Mouse (Mus musculus): Measurements from ENCODE around the gene Xpnpep1.

Gene Xpnpep1

GRCm38 (mm10) chr19:53031957-53032371 is 8.1 kb downstream of the Xpnpep1 start:
- no peak for DNase-seq (ENCODE audit: low read depth, low spot score)

- no peak for DNase-seq (ENCODE audit: low read depth, low spot score)
These were observed 9.7 kb downstream of the Xpnpep1 start for GRCm38 (mm10) chr19:53030279-53030678.

DNA sequence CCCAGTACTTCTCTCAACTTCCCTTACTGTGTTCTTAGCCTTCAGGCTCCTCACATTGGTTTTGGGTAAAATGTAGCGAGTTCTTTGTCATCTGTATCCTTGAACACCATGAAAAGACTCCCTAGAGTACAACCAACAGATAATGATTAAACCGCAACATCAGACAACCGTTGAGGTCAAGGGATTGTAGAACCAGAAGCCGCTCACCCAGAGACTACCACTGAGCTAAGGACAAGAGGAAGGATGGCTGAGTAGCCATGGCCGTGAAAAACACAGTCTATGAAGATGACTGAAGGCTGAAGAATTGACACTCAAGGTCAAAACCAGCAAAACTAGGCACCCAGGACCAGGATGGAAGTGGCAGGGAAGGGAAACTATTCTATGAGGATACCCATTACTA is 10.3 kb downstream of the Xpnpep1 start:
- DNase-seq (ENCODE audit: low read depth, low spot score) = no peak

GRCm38 (mm10) chr19:53029045-53029444 is 11.0 kb downstream of the Xpnpep1 start:
- no peak for DNase-seq (ENCODE audit: low read depth, low spot score)

GRCm38 (mm10) chr19:53028216-53028615 is 11.8 kb downstream of the Xpnpep1 start:
- DNase-seq (ENCODE audit: low read depth, low spot score) = no peak

DNA sequence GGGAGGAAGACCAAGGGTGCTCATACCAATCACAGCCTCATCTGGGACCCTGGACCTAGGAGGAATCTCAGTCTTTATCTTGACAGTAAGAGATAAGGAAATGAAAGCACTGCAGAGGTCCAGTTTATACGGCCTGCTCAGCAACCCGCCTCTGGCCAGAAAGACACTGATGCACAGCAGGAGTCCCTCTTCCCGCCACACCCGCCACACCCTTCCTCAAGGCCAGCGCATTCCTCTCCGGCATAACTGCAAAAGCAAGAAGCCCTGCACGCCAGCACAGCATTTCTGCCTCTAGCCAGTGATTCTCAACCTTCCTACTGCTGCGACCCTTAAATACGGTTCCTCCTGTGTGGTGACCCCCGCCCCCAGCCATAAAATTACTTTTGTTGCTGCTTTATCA is 16.8 kb downstream of the Xpnpep1 start:
- DNase-seq (ENCODE audit: low read depth, low spot score) = no peak

DNA sequence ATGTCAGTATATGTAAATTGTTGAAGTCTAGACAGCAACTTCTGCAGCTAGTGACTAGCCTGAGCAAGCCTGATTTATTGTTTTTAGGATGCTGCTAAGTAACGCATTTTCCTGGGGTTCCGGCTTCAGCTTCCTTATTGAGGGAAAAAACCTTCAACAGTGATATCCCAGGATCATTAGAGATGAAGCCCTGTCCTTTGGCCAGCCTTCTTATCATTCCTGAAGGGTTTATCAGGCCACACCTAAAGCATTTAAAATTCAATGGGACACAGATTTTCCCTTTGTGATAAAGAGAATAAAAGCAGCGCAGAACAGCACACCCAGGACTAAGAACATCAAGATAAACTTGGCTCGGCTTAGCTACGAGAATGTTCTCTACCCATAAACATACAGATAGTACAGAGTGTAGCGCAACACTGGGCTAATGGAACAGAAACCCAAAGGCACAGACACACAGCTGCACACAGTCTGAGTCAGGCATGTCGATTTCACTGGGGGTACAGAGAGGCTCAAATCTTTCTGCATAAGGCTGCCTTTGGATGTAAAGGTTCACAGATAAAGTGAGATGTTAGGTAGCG is 17.9 kb downstream of the Xpnpep1 start:
- no peak for DNase-seq (ENCODE audit: low read depth, low spot score)

DNA sequence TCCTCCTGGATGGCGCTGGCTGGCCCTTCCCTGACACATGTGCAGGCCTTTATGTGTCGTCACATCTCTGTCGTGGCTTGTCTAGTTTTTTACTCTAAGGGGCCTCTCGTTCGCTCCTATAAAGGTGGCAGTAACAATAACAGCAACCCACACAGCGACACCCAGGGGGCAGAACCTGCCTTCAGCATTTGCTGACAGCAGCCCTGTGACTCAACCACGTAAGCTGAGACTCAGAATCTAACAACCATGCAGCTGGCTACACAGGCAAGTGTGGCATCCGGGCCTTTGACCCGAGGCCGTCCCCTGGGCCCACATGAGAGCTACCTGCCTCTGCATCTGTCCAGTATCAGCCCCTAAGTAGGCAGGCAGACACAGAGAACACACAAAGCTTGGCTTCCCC is 18.5 kb downstream of the Xpnpep1 start:
- no peak for DNase-seq (ENCODE audit: low read depth, low spot score)

DNA sequence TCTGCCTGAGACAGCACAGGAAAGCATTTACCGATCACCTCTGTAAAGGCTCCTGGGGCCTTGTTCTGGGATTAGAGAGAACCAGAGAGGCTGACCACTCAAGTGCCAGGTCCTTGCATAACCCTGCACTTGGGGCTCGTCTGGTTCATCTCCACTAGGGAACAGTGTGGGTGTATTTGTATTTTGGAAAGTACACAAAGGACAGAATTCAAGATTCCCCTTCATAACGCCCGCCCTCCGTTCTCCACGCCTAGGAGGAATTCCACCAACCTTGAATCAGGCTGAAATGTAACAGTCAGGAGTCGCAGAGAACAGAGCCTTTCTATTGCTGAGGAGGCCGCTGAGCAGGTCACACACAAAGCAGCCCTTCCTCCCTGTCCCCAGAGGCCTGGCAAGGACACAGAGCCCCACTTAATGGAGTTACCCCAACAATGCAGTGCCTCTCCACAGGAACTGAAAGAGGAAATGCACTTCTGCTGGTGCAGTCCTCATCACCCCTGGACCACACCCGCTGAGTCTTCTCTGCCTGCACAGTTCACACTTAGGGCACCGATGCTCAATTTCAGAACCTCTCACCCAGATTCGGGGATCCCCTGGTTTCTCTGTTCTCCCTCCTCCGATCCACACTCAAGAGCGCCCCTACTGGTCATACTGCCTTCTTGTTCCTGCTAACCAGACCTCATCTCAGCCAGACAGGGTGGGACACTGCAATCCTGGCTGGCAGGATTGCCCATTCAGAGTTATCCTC is 20.1 kb downstream of the Xpnpep1 start:
- DNase-seq (ENCODE audit: low read depth, low spot score) = no peak

DNA sequence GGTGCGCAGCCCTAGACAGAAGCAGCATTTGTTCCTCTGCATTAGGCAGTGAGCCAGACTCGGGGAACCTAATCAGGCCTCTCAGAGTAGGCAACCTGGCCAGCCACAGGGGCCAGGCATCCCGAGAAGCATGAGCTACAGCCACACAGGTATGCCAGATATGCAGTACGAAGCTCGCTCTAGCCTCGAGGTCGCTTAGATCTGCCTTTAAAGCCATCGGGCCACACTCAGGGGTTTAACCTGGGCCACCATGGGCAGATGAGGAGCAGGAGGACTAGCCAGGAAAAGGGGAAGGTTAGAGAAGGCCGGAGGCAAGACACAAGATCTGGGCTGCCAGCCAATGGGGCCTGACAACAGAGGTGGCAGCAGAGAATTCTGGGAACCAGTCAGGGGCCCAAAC is 22.1 kb downstream of the Xpnpep1 start:
- no peak for DNase-seq (ENCODE audit: low read depth, low spot score)

- no peak for DNase-seq (ENCODE audit: low read depth, low spot score)
These were observed 22.8 kb downstream of the Xpnpep1 start for GRCm38 (mm10) chr19:53017248-53017647.

DNA sequence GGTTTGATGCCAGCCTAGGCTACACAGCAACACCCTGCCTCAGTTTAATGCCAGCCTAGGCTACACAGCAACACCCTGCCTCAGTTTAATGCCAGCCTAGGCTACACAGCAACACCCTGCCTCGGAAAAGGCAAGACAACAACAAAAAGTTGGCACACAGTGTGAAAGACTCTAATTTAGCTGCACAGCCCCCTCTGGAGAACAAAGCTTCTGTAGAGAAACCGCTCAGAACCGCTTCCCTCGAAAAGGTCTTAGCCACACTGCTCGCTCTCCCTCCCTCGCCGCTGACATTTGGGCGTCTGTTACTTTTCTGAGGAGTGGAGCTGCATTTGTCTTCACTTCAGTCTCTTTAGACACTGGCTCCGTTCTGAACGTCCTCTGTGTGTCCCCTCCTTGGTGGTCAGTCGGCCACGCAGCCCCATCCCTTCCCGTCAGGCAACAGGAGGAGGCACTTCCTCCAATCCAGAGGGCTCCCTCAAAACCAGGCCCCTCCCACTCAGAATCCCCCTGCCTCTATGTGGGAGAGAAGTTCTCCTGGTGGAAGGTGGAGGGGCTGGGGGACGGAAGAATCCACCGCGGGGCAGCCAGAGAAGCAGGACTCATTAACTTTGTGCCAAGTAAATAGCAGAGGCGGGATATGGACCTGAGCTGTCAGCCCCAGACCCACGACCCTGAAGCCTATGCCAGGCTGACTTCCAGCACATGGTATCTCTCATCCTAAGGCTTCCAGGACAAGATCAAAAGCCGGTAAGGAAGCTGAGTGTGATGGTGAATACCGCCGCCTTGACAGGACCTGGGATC is 24.9 kb downstream of the Xpnpep1 start:
- no peak for DNase-seq (ENCODE audit: low read depth, low spot score)

DNA sequence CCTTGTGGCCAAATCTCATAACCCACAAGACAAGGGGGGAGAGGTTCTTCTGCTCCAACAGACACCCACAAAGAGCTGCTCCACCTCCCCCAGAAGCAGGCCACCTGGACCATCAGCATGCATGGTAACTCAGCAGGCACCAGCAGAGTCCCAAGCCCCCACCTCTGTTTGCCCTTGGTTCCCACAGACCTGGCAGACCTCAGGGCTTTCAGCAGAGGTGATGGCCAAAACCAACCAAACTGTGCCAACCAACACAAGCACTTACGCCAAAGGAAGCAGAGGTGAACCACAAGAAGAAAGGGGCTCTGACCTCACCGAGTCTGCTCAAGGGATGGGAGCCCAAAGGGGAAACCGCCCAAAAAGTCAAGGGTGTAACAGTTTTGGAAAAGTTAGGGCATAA is 26.3 kb downstream of the Xpnpep1 start:
- DNase-seq (ENCODE audit: low read depth, low spot score) = no peak

DNA sequence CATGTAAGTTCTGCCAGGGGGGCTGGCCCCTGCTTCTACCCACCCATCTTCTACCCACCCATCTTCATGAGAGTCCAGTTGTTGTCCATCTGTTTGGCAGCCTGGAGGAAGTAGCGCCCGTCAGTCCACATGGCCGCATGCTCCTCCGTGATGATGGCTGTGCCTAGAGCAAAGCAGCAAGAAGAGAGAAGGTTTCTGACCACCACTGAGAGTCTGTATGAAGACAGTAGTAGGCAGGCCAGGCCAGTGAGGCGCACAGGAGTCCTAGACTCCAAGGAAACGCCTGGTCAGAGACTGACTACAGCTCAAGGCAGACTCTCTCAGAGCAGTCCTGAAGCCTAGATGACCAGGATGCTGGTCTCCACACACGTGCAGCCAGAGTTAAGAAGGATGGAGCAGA is 26.7 kb downstream of the Xpnpep1 start:
- DNase-seq (ENCODE audit: low read depth, low spot score) = no peak

- no peak for DNase-seq (ENCODE audit: low read depth, low spot score)
These were observed 29.1 kb downstream of the Xpnpep1 start for GRCm38 (mm10) chr19:53010941-53011340.

GRCm38 (mm10) chr19:53008921-53009320 is 31.1 kb downstream of the Xpnpep1 start:
- no peak for DNase-seq (ENCODE audit: low read depth, low spot score)

GRCm38 (mm10) chr19:53008020-53008705 is 31.9 kb downstream of the Xpnpep1 start:
- no peak for DNase-seq (ENCODE audit: low read depth, low spot score)

DNA sequence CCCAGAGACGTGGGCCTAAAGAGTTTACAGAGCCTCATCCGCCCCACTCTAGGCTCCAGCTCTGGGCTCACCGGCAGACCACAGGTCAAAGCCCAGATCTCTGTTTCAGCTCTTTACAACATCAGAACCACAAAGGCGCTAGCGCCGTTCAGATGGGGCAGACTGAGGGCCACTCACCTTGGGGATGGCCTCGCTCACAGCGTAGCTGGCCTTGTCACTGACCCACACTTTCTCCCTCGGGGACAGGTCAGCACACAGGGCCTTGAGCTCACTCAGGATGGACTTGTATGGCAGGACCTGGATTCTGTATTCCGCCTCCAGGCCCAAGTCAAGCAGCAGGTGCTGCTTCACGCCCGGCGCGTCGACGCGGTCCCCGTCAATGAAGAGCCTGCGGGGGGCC is 34.0 kb downstream of the Xpnpep1 start:
- DNase-seq (ENCODE audit: low read depth, low spot score) = no peak

GRCm38 (mm10) chr19:53003554-53004365 is 36.3 kb downstream of the Xpnpep1 start:
- DNase-seq (ENCODE audit: low read depth, low spot score) = no peak

GRCm38 (mm10) chr19:53002166-53003095 is 37.6 kb downstream of the Xpnpep1 start:
- DNase-seq (ENCODE audit: low read depth, low spot score) = no peak

Measured in brain, embryonic 18.5 days (tissue).